ENCODE assay signal across 10 mouse cellular contexts in the genomic region with DNA sequence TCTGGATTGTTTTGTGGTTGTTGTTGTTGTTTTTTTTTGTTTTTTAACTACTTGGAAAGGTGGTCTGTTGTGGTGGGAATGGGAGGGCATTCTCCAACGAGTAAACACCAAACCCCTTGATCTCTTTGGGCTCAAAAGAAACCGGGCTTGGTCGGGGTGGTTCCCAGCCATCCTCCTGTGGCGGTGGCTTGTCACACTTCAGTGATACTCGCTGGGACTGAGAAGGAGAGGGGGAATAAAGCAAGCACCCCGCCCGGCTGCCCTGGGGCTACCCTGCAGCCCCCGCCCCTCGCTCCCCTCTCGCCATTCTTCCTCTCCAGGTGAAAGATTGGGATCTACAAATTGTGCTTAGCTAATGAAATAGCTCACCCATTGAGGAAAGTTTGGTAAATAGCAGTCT.
A peak's percentile ranks its signal among the peaks of the same experiment; 100 is the strongest.
DNase-seq lines count a peak whose midpoint lies in the region; ATAC-seq lines count a peak whose summit lies in the region.
"Had no signal": no experiment of that assay in that cellular context is flagged by ENCODE, and none has a peak within 500 bp of the region (broad histone marks: within the 10 kb centered on the region; RNA-seq: fewer than 3 reads in every experiment).

No protein-coding gene starts in this region.

- H3K27me3 ChIP-seq in kidney, embryonic 16.5 days (ENCODE audit: insufficient read depth, low read length), result peaks cover 40% of the 10 kb centered on the region
- H3K27me3 ChIP-seq in embryonic facial prominence, embryonic 15.5 days, result peaks cover 38% of the 10 kb centered on the region
- peaks cover 47% of the 10 kb centered on the region for H3K27me3 ChIP-seq in hindbrain, embryonic 14.5 days (ENCODE audit: control insufficient read depth, insufficient read depth, low read length)
- peaks cover 13% of the 10 kb centered on the region for H3K27me3 ChIP-seq in midbrain, embryonic 15.5 days (replicated peaks)

- H3K4me1 ChIP-seq in kidney, embryonic 16.5 days (ENCODE audit: insufficient read depth, low read length), result no peaks in the 10 kb centered on the region
- H3K4me1 ChIP-seq in embryonic facial prominence, embryonic 15.5 days, result peaks cover 9% of the 10 kb centered on the region; the same call in 1 of the 2 replicates
- no peaks in the 10 kb centered on the region; the same call in 1 of the 2 replicates for H3K4me1 ChIP-seq in hindbrain, embryonic 14.5 days (replicated peaks; ENCODE audit: control insufficient read depth, insufficient read depth, low read length)
- H3K4me1 ChIP-seq in midbrain, embryonic 15.5 days, result peaks cover 15% of the 10 kb centered on the region

- H3K4me2 ChIP-seq in kidney, embryonic 16.5 days (replicated peaks; ENCODE audit: low read depth, low read length), result peak overlapping the region; percentile 49
- peak overlapping the region; percentile 35 for H3K4me2 ChIP-seq in embryonic facial prominence, embryonic 15.5 days (replicated peaks)
- peak overlapping the region; percentile 47 for H3K4me2 ChIP-seq in hindbrain, embryonic 14.5 days (replicated peaks)
- H3K4me2 ChIP-seq in midbrain, embryonic 15.5 days, result peak overlapping the region; percentile 64

- H3K36me3 ChIP-seq in kidney, embryonic 16.5 days (ENCODE audit: insufficient read depth, low read length), result no peaks in the 10 kb centered on the region
- H3K36me3 ChIP-seq in embryonic facial prominence, embryonic 15.5 days, result no peaks in the 10 kb centered on the region
- no peaks in the 10 kb centered on the region for H3K36me3 ChIP-seq in hindbrain, embryonic 14.5 days (replicated peaks; ENCODE audit: control insufficient read depth, insufficient read depth)
- no peaks in the 10 kb centered on the region for H3K36me3 ChIP-seq in midbrain, embryonic 15.5 days (replicated peaks)

- no peak overlapping the region for H3K9ac ChIP-seq in kidney, embryonic 16.5 days (replicated peaks; ENCODE audit: low read length)
- H3K9ac ChIP-seq in embryonic facial prominence, embryonic 15.5 days, result no peak overlapping the region
- peak overlapping the region; percentile 24; the same call in 1 of the 2 replicates for H3K9ac ChIP-seq in hindbrain, embryonic 14.5 days
- H3K9ac ChIP-seq in midbrain, embryonic 15.5 days, result 0 out of 2 replicates have a peak overlapping the region, but pooled peaks have one; percentile 21

- peak overlapping the region; percentile 24 for H3K4me3 ChIP-seq in kidney, embryonic 16.5 days (ENCODE audit: low read length)
- H3K4me3 ChIP-seq in embryonic facial prominence, embryonic 15.5 days (replicated peaks), result no peak overlapping the region; the same call in 1 of the 2 replicates
- H3K4me3 ChIP-seq in hindbrain, embryonic 14.5 days (replicated peaks; ENCODE audit: low read length), result peak overlapping the region; percentile 20
- peak overlapping the region; percentile 34 for H3K4me3 ChIP-seq in midbrain, embryonic 15.5 days

- H3K27ac ChIP-seq in kidney, embryonic 16.5 days (ENCODE audit: low read length), result no peak overlapping the region
- no peak overlapping the region for H3K27ac ChIP-seq in embryonic facial prominence, embryonic 15.5 days (replicated peaks)
- no peak overlapping the region for H3K27ac ChIP-seq in hindbrain, embryonic 14.5 days
- no peak overlapping the region for H3K27ac ChIP-seq in midbrain, embryonic 15.5 days

- DNase-seq in kidney, postnatal 36 days, result no peak
- DNase-seq in hindbrain, embryonic 14.5 days (ENCODE audit: low spot score), result no peak
- DNase-seq in ovary, postnatal 14 days (ENCODE audit: low spot score), result no peak
- no peak for DNase-seq in frontal cortex, postnatal 25 days (ENCODE audit: low spot score in 2 of 2)
- no peak for DNase-seq in left cerebral cortex, postnatal 25 days (ENCODE audit: low spot score in 2 of 2)
- DNase-seq: thymus, postnatal 25 days had no signal

- H3K9me3 ChIP-seq in kidney, embryonic 16.5 days (ENCODE audit: low read length), result no peaks in the 10 kb centered on the region
- H3K9me3 ChIP-seq in embryonic facial prominence, embryonic 15.5 days (replicated peaks), result no peaks in the 10 kb centered on the region
- H3K9me3 ChIP-seq in hindbrain, embryonic 14.5 days (ENCODE audit: control insufficient read depth, low read length), result no peaks in the 10 kb centered on the region
- no peaks in the 10 kb centered on the region for H3K9me3 ChIP-seq in midbrain, embryonic 15.5 days

- intact Hi-C loops in left cerebral cortex, postnatal 25 days (cut with DNase I), result no loop called here

- WGBS in kidney, embryonic 16.5 days, result 2% methylated on average over 10 of the region's 10 CpGs
- WGBS in embryonic facial prominence, embryonic 15.5 days, result 3% methylated on average over 10 of the region's 10 CpGs
- 2% methylated on average over 10 of the region's 10 CpGs for WGBS in hindbrain, embryonic 14.5 days
- WGBS in midbrain, embryonic 15.5 days, result 4% methylated on average over 10 of the region's 10 CpGs

- peak; percentile 69 for ATAC-seq in kidney, embryonic 16.5 days (ENCODE audit: low FRiP score, low TSS enrichment)
- no peak for ATAC-seq in embryonic facial prominence, embryonic 15.5 days (ENCODE audit: insufficient number of reproducible peaks, low FRiP score, low TSS enrichment, low read depth)
- no peak for ATAC-seq in hindbrain, embryonic 14.5 days (ENCODE audit: low FRiP score)
- peak; percentile 51 for ATAC-seq in midbrain, embryonic 15.5 days (replicated peaks)
- ATAC-seq: inflammation-experienced regulatory T-cells, adult 6 months had no signal

Comparison
In these comparisons a context has a peak if more than half of its experiments do, and no peak if none do; other contexts are left out.
1. ATAC-seq: peak in kidney, embryonic 16.5 days (single experiment) and midbrain, embryonic 15.5 days (single experiment); none in embryonic facial prominence, embryonic 15.5 days (single experiment) and hindbrain, embryonic 14.5 days (single experiment).
2. H3K9ac ChIP-seq: peak in hindbrain, embryonic 14.5 days (single experiment) and midbrain, embryonic 15.5 days (single experiment); none in kidney, embryonic 16.5 days (single experiment) and embryonic facial prominence, embryonic 15.5 days (single experiment).
3. Peak in every context shown above with its lines, with median percentiles within 50 percentile points of each other: H3K4me2 ChIP-seq.